Mouse (Mus musculus): Measurements from ENCODE around the gene Ptpro.
A peak's percentile ranks its signal among the peaks of the same experiment; 100 is the strongest.
"Not testable (repeated sequence)": the region's sequence is repeated elsewhere in the genome, so short reads cannot be mapped to it uniquely, and the experiment has no call there.

Gene Ptpro

DNA sequence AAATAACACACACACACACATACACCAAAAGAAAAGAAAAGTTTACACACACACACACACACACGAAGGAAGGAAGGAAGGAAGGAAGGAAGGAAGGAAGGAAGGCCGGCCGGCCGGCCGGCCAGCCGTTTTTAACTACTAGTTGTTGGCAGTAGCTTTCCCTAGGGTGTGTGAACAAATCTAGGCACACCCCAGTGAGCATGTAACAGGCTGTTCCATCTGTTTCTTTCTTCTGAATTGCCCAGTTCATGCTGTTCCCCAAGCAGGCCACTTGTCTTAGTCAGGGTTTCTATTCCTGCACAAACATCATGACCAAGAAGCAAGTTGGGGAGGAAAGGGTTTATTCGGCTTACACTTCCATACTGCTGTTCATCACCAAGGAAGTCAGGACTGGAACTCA lies 194.0 kb downstream of the Ptpro start:
- not testable (repeated sequence) for DNase-seq (ENCODE audit: low read depth, low spot score)

DNA sequence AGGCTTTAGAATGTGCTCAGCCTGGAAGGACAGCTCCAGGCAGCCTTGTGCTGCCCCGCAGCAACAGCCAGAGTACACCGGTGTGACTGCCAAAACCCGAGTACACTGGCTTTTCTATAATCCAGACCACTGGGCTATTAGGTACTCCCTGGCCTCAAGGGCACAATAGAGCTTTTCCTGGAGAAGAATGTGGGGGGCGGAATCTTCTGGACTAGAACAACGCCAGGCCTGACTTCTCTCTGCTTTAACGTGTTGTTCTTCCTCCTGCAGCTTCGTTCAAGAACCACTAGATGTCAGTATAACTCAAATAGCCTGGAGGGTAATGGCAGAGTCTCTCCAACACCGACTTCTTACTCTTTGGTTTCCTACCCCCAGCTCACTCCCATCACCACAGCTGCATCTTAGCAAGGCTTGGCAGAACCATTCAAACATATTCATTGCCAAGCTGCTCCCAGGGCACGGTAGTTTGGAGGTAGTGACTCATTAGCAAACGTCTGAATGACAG lies 203.5 kb downstream of the Ptpro start:
- peak; percentile 82 for DNase-seq (ENCODE audit: low read depth, low spot score)

DNA sequence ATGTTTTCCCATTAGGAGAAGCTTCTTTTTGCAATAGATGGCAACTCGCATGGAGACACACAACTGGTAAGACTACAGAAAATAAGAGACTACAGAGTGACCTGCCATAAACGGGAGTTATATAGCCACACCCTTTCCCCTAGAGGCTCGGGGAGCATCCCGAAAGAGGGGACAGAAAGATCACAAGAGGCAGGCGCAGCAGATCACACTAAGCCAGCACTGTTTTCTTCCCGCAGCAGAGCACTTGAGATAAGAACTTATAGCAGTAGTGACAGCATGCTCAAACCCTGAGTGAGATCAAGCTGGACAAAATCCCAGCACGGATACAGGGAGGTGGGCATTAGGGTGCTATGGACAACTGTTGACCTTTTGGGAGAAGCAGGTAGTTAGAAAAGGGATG lies 203.9 kb downstream of the Ptpro start:
- no peak for DNase-seq (ENCODE audit: low read depth, low spot score)

DNA sequence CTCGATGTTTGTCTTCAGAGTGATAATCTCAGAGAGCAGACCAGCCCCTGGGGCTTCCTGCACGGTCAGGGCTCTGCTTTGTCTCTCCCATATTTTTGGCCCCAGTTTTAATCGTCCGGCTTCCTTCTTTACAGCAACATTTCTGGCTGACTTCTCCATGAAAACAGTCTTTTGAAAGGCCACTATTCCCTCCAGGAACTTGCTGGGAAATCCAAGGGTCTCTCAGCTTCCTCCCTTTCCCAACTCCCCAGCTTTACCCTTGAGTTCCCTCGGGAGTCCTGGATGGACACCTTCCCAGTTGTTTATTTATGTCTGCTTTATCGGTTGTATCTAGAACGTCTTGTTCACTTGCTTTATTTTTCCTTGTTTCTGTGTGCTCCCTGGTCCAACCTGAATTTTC lies 205.1 kb downstream of the Ptpro start:
- DNase-seq (ENCODE audit: low read depth, low spot score), result no peak

DNA sequence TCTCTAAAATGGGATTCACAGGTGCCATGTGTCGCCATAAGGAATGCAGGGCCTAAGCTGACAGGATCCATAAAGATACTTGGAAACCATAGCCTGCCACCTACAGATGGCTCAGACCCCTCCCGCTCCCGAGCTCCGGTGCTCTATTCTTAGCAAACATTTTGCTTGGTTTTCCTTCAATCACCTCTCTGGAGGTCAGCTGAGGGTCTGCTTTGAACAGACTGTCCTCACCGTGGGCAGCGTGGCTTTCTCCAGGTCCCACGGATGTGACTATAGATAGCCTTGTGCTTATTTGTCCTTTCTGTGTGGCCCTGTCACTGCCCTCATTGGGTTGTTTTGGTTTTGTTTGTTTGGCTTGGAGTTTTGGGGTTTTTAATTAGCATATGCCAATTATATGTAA lies 206.0 kb downstream of the Ptpro start:
- no peak for DNase-seq (ENCODE audit: low read depth, low spot score)

DNA sequence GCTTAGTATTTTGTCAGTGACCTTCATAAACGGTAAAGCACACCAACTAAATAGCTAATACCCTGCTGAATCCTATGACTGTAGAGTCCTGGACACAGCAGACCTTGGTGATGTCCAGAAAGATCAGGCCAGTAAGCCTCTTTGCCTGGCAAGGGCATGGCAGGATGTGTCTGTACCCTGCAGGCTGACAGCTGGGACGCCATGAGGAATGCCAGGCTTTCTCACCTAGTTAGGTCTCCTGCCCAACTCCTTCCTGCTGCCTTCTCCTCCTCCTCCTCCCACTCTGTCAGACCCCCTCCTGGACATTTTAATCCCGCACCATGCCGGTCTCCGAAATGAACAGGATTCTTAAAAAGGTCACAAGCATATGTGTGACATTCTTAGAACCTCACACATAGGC lies 211.7 kb downstream of the Ptpro start:
- no peak for DNase-seq (ENCODE audit: low read depth, low spot score)

DNA sequence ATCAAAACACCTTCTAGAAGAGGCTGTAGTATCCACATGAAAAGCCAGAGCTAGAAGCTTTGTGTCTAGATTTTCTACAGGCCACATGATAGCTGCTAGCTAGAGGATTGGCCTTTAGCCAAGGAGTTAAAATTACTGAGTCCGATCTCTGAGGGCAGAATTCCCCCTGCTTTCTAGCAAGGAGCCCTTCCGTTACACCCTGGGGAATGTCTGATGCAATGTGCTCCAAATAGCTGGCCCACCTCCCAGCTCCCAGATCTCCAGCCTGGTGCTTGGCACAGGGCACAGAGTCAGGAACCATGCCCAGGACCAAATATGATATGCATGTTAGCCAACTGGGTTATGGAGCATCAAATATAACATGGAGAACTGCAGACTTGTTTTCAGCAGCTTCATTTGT lies 213.1 kb downstream of the Ptpro start:
- DNase-seq (ENCODE audit: low read depth, low spot score), result no peak

DNA sequence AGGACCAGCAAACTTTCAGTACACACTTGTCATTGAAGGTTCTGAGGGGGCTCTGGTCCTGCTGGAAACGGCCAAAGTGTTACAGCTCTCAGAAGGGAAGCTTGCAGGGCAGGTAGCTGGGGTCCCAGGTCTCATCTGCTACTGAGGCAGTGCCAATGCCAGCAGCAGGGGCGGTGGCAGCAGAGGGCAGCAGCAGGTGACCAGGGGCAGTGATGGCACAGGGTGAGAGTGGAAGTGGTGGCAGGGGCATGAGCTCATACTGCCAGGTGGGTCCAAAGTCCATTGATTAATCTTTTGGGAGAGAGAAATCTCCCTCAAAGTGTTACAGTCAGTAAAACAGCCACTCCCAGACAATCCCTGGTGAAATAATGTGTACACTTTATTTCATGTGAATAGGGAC lies 214.1 kb downstream of the Ptpro start:
- no peak for DNase-seq (ENCODE audit: low read depth, low spot score)

DNA sequence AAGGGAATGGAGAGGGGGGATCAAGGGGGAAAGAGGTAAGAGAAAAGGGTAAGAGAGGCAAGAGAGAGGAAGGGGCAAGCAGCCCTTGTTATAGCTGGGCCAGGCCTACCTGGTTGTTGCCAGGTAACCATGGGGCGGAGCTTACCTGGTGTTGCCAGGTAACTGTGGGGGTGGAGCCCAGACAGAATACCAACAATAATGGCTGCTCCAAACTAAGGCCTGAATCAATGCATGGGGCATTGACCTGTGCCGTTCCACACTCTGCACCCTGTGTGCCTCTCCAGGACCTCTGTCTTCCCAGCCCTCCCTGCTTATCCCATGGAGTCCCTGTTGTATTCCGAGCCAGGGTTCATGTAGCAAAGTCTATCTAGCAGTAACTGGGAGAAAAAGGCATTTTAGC lies 215.6 kb downstream of the Ptpro start:
- no peak for DNase-seq (ENCODE audit: low read depth, low spot score)

DNA sequence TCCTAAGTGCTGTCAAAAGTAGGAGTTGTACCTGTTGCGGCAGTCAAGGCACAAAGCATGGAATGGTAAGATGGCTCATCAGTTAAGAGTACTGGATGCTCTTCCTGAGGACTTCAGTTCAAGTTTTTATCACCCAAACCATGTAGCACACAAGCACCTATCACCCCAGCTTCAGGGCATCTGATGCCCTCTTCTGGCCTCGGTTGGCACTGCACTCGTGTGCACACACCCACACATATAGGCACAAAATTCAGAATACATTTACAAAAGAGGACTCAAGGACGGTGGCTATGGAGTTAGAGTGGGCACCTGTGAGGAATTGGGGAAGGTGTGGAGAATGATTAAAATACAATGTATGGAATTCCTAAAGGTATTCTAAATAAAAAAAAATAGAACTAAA lies 217.4 kb downstream of the Ptpro start:
- DNase-seq (ENCODE audit: low read depth, low spot score), result peak; percentile 50

DNA sequence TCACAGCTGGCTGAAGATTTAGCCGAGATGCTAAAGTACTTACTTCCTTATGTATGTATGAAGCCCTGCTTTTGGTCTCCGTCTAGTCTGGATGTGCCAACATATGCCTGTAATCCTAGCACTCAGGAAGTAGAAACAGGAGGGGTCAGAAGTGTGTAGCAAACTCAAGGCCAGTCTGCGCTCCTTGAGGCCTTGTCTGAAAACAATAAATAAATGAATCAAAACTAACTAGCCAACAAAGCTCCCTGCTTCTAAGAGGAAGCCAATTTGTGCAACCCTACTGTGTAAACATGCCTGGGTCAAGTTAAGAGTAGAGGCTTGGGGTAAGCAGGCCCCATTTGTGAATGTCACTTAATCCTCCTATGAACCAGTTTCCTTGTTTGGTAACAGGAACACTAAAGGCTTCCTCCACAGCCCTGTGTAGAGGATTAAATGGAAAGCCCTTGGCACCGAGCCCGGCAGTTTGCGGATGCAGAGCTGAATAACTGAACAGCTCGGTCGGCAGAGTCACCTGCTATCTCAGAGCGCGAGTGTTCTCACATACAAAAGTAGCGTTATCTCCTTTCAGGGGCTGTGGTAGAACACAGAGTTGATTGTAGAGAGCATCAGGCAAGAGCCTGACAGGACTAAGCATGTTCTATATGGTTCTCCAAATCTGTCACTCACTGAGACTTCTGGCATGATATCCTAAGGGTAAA lies 218.9 kb downstream of the Ptpro start:
- no peak for DNase-seq (ENCODE audit: low read depth, low spot score)

DNA sequence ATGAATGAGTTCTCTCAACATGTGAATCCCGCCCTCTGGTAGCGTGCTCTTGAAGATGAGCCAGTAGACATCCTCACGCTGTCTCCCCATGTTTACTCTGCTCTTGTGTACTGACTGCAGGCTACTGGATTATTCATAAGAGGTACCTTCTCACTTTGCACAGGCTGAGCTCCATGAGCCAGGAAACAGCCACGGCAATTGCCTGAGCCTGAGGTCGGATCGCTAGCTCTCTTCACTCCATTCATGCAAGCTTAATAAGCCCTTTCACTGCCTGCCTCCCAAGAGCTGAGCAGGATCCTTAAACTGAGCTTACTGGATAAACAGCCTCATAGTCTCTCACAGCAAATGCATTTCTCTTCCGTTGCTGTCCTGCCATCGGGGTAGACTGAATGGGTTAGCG lies 220.0 kb downstream of the Ptpro start:
- no peak for DNase-seq (ENCODE audit: low read depth, low spot score)

DNA sequence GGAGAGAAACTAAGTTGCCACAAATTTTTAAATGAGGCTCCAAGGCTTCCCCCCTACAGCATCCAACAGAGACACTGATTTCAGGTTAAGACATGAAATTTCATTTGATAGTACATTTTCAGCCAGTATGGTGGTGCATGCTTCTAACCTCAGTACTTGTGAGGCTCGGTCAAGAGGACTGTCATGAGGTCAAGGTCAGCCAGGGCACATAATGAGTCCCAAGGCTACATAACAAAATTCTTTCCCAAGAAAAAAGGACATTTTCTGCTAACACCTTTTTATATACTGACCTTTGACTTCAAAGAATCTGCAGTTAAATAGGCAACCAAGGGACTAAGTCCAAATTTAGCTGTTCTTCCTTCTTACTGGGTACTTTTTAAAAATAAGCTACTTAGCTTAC lies 221.3 kb downstream of the Ptpro start:
- DNase-seq (ENCODE audit: low read depth, low spot score), result no peak

DNA sequence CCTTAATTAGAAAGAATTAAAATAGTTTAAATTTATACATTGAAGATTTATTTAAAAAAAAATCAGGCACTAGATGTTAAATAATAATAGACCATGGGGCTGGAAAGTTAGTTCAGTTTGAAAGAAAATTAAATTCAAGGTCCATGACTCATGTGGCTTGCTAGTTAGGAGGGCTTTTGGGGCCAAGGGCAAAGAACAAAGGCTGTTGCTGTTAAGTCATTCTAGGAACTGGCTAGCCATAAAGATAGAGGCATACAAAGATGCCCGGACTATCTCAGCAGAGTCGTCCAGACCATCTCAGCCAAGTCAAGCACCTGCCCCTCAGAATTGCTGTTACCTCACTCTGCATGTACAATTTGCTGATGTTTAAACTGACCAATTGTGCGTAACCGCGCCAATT lies 223.6 kb downstream of the Ptpro start:
- DNase-seq (ENCODE audit: low read depth, low spot score), result not testable (repeated sequence)

DNA sequence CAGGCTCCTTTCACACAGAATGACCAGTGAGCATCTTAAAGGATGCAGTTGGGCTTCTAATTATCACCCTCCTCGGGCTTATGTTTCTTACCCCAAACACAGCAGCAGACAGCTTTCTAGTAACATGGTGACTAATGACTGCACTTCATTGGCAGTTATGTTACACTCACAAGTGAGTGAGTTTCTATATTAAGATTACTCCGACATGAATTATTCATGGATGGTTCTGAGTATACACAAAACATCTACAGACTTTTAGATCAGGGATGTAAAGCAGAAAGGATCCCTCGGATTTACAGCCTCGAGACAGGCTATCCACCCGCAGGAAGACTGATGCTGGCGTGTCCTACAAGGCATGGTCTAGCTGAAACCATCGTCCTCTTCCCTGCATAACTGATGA lies 230.8 kb downstream of the Ptpro start:
- no peak for DNase-seq (ENCODE audit: low read depth, low spot score)

DNA sequence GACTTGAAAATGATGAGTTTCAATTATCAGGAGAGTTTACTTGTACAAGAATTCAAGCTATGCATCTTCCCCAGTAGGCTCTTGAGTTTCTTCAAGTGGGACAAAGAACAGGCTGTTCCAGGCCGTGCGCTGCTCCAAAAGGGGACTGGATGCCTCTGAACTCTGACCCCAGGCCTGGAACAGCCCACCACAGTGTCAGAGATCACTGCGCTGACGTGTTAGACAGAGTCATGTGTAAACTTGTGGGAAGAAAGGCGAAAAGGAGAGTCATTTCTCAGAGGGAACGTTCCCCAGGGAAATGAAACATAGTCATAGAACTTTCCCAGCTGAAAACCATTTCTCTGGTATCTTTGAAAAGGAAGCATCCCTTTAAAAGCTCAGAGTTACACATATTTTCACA lies 235.3 kb downstream of the Ptpro start:
- peak; percentile 27 for DNase-seq (ENCODE audit: low read depth, low spot score)

DNA sequence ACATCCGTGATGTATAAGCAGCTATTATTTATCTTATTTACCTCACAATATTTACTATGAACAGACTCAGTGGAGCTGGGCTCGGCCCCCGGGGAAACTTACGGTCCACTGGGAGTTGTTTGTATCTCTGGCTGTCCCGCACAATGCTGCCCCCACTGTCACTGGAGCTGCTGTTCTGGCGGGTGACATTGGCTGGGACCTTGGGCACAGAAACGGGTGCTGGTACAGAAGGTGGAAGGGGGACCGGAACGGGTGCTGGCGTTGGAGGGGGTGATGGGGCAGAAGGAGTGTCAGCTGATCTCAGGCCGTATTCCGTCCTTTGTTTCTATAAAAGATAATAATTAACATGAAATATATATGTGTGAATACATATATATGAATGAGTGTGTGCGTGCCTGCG lies 238.0 kb downstream of the Ptpro start:
- DNase-seq (ENCODE audit: low read depth, low spot score), result no peak

DNA sequence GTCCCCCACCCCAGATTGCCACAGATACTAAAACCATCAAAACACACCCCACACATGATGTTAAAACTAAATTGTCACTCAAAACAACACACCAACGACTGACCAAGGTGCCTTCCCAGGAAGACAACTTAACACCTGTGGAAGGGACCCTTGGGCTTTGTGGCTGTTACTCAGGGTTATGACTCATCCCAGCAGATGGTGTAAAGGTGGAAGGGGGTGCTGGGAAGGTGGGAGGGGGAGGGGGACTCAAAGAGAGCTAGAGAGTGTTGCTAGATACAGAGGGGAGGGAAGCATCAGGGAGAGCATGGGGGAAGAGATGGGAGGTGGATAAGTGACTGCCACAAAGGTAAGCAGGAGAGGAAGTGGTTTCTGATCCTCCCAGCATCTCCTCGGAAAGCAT lies 239.5 kb downstream of the Ptpro start:
- DNase-seq (ENCODE audit: low read depth, low spot score), result no peak

DNA sequence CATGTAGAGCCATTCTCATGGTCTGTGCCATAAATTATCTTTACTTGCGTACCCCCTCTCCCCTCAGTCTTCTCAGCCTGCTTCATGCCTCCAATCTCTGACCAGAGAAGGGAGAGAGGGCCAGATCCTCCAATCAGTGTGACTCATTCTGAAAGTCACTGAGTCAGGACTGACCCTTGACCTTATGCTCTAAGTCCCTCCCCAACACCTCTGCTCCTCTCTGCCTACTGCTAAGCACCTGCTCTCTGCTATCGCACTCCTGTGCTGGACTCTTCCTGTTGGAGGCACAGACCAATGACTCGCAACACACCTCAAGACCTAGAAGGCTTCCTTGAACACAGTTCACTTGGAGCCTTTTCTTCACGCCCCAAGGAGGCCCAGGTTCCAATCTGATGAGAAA lies 240.5 kb downstream of the Ptpro start:
- DNase-seq (ENCODE audit: low read depth, low spot score), result no peak

DNA sequence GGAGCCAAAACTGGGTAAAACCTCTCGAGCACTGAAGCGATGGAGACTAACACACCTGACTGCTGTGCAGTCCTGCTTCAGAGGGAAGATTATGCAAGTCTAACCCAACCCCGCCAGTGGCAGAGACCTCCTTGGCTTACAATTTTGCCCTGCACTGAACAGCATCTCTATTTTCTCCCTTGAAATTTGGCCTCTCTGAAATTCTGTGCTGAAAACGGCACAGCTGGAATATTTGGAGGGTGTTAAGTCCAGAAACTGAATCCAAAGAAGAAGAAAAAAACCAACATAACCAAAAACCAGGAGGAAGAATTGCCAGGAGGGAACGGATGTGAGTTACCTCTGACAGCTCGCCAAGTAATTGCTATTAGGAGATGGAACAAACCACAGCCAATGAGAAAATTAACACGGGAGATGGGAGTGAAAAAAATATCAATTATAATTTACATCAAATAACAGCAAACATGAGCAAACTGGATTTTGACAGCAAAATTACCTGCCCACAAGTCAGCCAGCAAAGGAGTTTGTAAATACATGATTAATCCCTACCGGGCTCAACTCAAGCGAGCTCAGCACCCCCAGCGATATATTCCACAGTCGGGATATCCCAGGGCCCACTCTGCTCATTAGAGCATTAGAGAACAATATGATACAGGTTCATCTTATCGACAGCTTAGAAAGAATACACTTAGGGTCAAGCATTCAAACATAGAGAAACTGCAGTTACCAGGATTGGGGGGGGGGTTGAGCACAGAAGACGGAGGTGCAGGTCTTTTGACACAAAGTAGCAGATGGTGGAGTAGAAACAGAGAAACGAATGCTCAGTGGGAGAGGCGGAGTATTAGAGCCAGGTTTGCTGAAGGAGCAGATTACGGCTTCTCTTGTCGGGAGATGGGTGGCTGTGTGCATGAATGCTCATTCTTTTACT lies 241.4 kb downstream of the Ptpro start:
- DNase-seq (ENCODE audit: low read depth, low spot score), result no peak

DNA sequence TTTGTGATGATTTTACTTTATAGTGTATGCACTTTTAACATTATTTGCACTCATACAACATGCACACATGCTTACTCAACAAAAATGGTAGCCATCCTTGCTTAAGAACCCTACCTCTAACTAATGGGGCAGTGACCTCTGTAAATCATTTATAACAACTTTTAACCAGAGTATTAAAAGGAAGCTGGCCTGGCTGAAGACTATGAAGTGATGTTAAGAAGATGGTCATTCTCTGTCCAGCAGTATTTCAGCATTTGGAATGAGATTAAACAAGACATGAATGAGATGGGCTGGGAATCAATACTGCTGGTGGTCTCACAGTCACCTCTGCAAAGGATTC lies 242.0 kb downstream of the Ptpro start:
- DNase-seq (ENCODE audit: low read depth, low spot score), result no peak

DNA sequence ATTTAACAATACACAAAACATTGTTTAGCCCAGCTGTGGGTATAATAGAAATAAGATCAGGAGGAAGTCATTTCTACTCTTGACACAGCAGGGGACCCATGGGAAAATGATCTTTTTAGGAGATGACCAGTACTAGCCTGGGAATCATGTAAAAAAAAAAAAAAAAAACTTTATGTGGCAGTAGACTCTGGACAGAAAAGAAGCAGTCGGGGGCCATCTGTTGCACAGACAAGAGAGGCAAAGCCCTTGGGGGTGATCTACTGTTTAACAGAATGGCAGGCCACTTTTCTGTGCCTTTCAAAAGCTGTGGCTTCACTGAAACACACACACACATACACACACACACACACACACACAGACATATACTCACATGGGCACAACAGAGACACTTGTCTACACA lies 242.7 kb downstream of the Ptpro start:
- no peak for DNase-seq (ENCODE audit: low read depth, low spot score)

DNA sequence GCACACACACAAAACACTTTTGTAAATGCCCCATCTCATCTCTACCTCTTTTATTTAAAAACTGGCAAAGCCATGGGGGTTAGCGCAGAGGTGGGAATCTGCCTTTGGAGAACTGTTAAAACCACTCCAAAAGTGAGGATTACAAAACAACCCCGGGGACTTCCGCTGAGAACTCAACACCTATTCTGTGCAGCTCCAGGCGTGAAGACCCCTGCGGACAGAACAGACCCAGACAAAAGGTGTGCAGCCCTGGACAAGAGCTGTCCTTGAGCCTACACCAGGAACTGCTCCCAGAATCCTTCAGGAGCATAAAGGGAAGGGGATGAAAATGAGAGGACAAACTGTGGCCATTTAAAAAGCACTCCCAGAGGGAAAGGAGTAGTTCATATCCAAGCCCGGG lies 243.1 kb downstream of the Ptpro start:
- peak; percentile 92 for DNase-seq (ENCODE audit: low read depth, low spot score)

All from R1 (cell line).